Mouse (Mus musculus) gastrocnemius, adult 8-10 months (tissue): ENCODE data around the gene Eif2d. TPM values are rescaled to one million over a fixed set of nuclear protein-coding genes. Genes with fewer than 3 reads are reported as not detected.
A peak's percentile ranks its signal among the peaks of the same experiment; 100 is the strongest.

ENCODE experiments used
- DNase-seq, 2 experiments: peaks; one replicate each; pipeline ENCODE4 v3.0.0; 2022; ENCODE audit warnings: low spot score in 2 of 2
- total RNA-seq, 4 experiments: library from RNA; stranded (reverse); gene quantifications; 2 replicates each; pipeline ENCODE4 v1.2.4; 2022

Gene Eif2d
- total RNA-seq, result 10 to 100 TPM; 27.9 to 30.4 (median 29.3) TPM

DNA sequence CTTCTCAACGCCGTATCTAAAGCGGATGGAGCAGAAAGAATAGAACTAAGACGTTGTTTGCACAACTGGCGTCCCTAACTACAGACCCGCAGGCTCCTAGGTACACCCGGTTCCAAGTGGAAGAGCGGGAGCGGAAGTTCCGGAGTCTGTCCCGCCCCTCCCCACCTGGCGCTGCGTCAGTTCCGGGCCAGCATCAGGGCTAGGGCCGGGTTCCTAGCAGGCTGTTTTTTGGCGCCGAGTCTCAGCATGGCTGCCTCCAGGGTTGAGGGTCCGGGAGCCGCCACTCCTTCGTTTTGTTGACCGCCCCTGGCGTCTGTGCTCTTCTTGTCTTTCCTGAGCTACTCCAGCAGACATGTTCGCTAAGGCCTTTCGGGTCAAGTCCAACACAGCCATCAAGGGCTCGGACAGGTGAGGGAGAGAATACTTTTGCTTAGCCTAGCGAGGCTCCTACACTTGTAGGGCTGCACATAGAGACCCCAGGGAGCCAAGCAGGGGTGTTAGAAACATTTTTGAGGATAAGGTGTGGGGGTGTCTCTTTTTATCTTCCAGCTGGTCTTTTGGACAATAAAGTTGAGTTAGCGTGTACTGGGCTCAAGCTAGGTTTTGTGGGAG is at the start of gene Eif2d:
Gene Eif2d, plus strand, starts transcription at position 164 of the 612 bp plus-strand sequence.
- peak; percentile 74 to 75 for DNase-seq

DNA sequence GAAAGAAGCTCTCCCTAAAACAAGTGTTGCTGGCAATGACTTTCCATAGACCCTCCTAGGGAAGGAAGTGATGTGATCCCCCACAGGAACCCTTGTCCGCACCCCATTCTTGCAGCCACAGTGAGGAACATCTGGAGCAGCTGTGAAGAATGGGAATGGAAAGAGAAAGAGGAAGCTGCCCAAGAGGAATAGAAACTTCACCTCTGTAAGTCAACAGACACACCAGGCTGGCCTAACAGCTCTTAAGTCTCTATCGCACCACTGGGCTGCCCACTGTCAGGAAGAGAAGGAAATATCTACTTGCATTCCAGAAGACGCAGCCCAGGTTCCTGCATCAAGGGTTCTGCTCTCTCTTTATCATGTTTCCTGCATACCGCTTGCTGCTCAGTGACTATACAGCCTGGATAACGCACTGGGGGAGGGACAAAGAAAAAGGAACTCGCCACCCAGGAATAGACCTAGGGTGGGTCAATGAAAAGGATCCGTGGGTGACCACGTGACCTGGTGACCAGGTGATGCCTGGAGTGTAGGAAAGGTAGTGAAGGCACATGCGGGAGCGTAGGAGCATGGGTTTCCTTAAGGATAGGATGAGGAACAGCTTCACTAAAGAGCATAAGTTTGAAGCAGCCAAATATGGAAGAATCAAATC is 49.1 kb upstream of the Eif2d start:
- DNase-seq, result no peak

DNA sequence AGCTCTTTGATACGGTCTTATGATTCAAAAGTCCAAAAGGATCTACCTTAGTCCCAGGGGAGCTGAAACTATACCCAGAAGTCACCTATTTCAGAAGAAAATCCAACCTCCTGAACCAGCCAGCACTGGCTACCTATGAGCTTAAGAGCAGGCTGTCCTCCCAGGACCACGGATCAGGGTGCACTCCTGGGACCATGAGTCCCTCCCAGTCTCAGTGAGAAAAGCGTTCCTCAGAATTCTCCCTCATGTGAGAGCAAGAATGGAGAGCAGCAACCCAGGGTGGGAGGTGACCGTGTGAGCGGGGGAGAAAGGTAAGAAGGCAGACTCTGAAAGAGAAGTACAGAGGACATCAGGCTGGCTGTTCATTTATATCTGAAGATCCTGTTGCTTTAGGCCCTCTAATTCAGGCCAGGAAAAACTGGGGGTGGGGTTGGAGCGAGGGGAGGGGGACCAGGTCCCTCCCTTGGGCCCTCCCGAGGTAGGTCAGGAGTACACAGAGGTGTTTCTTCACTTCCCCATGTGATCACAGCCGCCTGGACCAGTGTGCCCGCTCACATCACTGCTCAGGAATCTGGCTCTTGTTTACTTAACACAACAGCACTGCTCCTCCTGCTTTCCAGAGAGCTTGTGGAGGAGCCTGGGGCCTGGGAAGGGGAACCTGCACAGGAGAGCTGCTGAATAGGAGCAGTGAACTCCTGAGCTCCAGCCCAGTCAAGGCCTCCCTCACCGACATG is 45.2 kb upstream of the Eif2d start:
- no peak for DNase-seq

DNA sequence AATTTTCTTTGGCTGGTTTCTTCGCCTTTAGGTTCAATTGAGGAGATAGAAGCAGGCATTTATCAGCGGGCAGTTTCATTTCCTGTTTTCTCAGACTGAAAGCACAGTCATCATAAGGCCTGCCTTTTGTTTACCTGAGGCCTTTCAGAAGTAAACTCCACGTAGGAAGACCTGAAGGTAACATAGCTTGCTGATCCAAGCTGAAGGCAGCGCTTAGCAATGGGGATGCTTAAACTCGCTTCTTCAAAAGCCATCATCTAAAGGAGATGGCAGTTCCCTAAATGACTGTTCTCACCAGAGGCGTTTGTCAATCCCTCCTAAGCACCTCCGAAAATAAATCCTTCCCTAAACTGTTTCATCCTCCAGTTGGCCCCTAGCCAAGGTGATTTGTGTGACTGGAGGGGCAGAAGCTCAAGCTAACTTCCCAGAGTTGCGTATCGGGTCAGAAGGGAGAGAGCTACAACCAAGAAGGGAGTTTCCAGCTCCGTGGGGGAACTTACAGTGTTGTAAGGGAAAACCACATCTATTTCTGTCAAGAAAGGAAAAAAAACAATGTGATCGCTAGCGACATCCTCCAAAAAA is 42.4 kb upstream of the Eif2d start:
- DNase-seq, result no peak

DNA sequence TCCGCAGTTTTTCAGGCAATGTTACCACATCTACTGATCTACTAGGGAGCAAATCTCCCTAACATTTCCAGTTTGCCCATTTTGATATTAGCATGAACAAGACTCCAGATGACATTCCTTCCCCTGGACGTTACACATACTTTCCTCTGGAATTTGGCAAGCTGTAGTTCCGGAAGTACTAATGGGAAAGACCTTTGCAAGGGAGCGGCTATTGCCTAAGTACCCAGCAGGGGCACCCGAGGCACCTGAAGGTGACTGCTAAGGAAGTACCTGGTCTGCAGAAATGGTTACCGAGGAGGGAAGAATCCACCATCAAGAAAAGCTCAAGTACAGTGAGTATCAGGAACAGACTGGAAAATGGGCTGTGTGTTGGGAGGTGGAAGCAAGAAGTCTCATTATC is 40.4 kb upstream of the Eif2d start:
- DNase-seq, result no peak

DNA sequence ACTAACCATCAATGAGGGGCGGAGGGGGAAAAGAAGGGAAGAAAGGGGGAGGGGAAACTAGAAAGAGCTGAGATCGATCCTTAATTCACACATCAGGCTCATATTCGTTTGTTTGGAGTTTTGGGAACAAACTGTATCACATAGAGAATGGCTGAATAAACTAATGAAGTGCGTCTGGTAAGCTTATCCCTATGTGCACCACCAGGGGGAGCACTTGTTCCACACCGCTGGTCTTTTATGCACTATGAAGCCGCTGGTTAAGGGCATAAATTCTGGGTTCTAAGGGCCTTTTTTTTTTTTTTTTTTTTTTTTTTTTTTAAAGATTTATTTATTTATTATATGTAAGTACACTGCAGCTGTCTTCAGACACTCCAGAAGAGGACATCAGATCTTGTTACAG is 37.0 kb upstream of the Eif2d start:
- no peak for DNase-seq

DNA sequence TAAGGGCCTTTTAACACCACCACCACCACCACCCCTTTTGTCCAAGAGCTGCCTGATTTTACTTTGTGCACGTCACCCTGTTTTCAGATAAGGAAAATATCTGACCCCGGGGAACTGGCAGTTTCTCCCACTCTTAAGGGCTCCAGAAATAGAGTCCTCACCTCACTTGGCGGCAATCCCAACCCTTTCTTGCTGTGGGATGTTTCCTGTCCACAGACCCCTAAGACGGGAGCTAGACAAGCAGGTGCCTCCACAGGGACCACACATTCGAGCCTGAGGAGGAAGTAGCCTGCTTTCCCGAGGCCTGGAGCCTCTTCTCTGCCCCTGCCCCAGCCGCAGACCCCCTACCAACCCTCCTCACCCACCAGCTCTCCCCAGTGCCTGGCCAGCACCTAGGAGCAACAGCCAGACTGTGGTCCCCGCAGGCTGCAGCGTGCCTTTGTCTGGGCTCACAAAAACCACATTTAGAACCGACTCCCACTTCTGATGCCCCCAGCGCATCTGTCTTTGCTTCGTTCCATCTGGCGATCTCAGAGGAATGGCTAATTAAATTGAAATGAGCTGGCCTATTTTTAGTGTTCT is 36.5 kb upstream of the Eif2d start:
- no peak for DNase-seq

DNA sequence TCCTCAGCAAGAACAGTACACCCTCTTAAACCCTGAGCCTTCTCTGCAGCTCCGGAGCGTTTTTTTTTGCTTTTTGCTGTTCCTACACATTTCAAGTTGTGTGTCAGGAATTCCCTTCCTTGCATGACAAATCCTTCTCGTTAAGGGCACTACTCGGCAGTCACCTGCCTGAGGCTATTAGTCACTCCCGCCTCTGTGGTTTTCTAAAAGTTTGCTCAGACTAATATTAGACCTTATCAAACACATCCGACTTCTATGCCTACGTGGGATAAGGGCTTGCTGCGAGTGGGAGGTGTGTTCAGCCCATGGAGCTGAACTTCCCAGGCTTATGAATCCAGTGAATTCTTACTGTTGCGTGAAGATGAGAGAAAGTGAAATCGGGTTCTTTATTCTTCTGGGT is 34.5 kb upstream of the Eif2d start:
- DNase-seq, result no peak

DNA sequence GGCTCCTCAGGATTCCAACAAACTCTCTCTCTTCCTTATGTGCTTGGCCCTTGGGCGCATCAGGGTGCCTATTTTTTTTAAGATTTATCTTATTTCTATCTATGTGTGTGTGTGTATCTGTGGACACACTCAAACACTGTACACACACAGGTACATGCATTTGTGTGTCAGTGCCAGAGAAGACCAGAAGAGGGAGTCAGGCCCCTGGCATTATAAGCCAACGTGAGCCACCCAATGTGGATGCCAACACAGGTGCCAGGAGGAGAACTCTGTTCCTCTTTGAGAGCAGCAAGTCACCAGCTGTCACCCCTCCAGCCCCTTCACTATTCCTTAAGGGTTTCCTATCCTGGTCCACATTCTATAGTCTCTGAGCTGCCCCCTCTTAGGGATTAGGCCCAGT is 34.0 kb upstream of the Eif2d start:
- DNase-seq, result no peak

DNA sequence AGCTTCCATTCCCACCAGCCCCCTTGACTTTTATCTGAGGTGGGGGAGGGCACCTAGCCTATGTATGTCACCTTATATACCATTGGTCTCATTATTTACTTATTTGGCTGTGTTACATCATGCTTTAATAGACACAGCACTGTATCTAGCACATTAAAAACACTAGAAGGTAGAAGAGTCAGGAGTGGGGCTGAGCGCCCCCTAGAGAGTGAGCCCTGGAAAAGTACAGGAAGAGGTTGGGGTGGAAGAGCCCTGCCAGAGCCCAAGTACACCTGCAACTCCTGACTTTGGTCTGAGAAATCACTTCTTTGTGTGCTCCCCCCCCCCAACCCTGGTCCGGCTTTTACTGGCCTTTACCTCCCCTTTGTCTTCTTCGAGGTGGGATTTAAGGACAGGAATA is 31.0 kb upstream of the Eif2d start:
- DNase-seq, result no peak

DNA sequence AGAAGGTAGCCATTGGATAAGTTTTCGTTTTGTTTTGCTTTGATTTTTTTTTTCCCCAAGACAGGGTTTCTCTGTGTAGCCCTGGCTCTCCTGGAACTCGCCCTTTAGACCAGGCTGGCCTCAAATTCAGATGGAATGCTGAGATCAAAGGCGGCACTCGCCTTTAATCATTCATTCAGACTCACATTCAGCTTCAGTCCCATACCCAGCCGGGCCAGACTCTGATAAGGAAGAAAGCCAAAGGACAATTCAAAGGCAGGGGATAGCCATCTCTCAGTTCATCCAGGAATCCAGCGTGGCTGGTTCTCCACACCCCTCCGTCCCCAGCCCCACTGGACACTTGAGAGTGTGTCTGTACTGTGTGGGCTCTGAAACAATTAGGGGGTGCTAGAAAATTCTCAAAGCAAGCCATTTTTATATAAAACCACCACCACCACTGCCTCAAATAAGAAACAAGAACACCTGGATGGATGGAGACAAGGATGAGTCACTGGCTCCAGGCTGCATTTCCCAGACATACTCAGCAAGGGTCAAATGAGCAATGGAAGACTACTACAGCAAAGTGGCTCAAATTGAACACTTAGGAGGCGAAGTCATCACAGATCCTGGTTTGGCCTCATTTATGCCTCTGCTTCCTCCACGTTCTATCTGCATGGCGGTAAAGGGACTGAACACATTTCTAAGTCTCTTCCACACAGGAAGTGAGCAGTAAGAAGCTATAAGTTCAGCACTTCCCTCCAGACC is 29.3 kb upstream of the Eif2d start:
- no peak for DNase-seq

DNA sequence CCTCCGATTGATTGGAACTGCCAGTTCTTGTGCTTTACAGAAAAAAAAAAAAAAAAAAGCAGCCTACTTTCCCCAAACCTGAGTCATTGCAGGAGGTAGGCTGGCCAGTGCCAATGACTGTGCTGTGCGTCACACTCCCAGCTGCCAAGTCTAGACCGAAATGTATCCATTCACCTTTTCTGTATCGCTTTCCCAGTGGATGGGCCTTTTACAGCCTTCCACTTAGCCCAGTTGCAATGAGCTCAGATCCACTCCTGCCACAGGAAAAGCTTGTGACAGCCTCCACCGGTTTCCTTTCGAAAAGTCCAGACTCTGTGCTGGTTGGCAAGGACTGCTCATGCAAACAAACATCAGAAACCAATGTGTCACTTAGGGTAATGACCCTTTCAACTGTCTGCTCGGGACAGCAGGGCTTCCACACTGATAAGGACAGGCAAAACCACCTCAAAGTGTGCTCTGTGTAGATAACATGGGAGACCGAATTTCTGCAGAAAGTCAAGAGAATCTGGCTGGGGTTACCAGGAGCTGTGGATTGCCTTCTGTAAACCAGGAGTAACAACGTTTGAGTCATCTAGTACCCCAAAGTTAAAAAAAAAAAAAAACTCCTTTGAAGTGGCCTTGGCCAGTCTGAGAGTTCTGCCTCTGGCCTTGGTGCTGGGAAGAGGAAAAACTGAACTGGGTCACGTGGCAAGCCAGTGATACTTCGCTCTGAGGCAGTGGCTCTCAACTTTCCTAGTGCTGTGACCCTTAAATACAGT is 26.8 kb upstream of the Eif2d start:
- DNase-seq, result no peak

DNA sequence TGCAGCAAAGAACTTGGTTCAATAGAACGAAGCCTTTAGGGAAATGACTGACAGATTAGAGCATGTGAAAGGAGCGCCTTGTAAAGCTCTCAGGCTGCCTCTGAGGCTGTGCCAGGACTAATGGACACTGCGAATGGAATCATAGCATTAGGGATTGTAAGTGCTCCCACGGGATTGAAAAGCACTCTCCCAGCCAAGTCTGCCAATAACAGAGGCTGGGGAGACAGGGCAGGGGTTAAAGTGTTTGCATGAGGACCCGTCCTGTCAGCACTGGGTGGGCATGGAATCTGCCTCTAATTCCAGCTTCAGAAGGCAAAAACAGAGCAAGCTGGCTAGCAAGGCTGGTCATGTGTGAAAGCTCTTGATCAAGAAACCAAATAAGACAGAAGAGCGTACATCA is 18.8 kb upstream of the Eif2d start:
- no peak for DNase-seq

DNA sequence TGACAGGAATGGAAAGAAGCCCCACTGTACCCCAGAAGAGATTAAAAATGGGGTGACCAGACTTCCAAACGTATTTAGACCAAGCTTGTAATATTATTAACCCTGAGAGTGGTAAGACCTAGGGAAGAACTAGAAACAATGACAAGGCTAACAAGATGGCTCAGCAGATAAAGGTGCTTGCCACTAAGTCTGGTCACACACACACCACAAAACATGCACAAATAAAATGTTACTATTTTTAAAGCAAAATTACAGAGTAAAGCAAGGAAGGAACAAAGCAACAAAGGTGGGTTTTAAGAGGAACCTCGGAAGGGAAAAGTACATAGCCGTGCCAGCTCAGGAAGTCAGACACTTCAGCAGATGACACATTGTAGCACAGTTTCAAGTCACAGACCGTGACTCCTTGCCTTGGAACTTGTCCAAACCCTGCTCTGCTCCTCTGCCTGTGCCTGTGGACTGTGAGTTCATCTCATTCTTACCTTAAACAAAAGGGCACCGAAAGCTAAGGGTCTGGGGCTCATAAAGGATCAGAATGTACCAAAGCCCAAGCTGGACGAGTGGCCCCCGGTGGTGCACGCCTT is 17.9 kb upstream of the Eif2d start:
- no peak for DNase-seq

DNA sequence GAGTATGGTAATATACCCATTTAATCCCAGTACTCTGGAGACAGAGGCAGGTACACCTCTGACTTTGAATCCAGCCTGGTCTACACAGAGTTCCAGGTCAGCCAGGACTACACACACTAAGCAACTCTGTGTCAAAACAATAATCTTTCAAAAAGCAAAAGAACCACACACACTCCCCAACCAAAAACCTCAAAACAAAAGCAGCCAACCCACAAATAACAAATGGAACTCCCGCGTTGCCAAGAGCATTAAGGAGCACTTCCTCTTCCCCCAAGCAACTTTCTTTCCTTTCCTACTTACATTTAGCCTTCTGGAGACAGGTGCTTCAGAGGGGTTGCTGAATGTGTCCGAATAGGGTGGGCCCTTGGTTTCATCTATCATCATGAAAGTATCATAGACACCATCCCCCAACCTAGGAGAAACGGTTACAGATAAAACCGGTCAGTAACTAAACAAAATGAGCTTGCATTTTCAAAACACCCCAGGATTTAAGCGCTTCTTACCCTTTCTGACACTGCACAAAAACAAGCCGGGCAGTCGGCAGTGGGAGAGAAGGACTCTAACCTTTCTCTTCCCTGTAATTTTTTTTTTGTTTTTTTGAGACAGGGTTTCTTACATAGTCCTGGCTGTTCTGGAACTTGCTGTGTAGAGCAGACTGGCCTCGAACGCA is 16.9 kb upstream of the Eif2d start:
- DNase-seq, result no peak

DNA sequence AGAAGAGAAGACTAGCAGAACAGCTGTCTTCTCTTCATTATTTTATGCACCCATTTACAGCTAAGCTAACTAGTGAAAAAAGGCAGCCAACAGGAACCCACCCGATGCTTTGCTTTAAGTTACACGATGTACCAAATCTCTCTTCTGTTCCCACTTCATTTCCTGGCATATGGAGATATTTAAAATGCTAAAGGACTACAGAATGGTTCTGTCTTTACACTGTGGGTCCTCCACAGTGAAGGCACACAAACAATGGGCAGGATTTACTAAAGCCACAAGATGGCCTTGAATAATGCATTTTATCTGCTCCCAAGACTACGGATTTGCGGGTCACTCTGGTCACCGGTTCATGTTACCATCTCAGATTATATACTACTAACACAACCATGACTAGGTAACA is 15.9 kb upstream of the Eif2d start:
- DNase-seq, result no peak

DNA sequence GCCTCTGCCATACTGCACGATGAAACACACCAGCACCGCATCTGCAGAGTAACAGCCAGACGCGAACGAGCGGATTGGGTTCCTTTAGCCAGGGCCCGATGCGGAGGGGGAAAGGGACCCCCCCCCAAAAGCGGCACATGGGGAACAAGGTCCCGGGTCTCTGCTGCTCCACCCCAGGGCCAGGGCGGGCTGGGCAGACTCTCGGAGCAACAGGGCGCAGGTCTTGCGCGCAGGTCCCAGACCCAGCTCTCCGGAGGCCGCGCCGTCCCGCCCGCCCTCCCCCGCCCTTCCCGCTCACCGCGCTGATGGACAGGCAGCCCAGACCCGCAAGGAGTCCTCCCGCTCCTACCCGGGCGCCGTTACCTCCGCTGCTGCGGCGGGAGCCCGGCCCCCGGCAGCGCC is 15.3 kb upstream of the Eif2d start:
- DNase-seq, result no peak

DNA sequence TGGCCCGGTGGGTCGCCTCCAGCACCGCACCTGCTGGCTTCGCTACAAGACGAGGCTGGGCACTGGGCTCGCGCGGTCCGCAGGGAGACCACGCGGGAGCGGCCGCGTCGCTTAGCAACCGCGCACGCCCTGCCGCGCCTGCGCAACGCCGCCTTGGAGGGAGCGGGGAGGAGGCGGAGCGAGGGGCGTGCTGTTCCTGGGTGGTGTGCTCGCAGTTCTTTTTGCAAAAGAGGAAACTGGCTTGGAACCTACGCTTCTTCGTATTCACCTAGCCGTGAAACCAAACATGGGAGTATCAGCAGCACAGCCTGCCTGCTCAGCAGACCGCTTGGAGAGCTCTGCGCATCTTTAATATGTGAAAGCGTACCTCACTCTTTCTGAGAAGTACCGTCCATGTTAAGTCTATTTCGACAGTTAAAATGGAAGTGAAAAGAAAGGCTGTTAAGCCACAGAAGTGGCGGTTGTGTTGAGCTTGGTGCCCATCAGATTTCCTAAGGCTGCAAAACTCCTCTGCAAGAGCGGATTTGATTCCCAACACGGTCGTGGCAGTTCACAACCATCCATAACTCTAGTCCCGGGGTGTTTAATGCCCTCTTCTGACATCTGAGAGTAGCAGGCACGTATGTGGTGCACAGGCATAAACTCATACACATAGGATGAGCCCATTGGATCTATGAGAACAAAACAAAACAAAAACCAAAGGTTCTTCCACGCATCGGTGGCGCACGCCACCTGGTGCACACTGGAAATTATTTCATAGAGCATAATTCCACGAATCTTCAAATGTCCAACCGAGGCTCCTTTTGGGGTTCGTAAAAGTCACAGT is 14.6 kb upstream of the Eif2d start, which contains the start of gene Dyrk3:
Gene Dyrk3, minus strand, starts transcription at position 150 of the 826 bp plus-strand sequence.
- DNase-seq, result peak; percentile 72 to 79
